9 mouse cellular contexts compared by ENCODE assay signal in the genomic region with DNA sequence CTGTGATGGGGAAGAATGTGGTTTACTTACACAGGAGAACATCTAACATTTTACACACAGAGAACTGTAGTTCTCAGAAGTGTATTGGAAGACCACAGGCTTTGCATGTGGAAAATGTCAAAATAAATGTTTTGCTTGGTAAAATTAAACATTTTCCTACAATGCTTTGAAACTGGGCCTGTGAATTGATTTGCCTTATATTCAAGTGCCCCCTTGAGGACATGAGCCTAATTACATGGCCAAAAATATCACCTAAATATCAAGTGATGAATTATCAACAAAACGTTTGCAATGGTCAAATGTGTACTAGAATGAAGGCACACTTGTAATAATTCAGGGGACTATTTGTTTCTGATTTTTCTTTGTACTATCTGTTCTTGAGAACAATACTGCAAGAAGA.
DNase-seq lines count a peak whose midpoint lies in the region; ATAC-seq and TF ChIP-seq lines count a peak whose summit lies in the region.
"Had no signal": no experiment of that assay in that cellular context is flagged by ENCODE, and none has a peak within 500 bp of the region (broad histone marks: within the 10 kb centered on the region; RNA-seq: fewer than 3 reads in every experiment).

No protein-coding gene starts in this region.

- no peak overlapping the region for H3K27ac ChIP-seq in heart, adult 2 months
- H3K27ac ChIP-seq in heart, embryonic 11.5 days (ENCODE audit: low read depth, low read length) = no peak overlapping the region
- H3K27ac ChIP-seq in midbrain, embryonic 11.5 days (ENCODE audit: low read depth, low read length) = no peak overlapping the region
- H3K27ac ChIP-seq in midbrain, embryonic 10.5 days (replicated peaks) = no peak overlapping the region

- H3K79me2 ChIP-seq in heart, adult 2 months (replicated peaks; ENCODE audit: control insufficient read depth, insufficient read depth, low read length) = no peaks in the 10 kb centered on the region

- no peaks in the 10 kb centered on the region for H3K36me3 ChIP-seq in heart, adult 2 months (ENCODE audit: control insufficient read depth, insufficient read depth, low read length)
- no peaks in the 10 kb centered on the region for H3K36me3 ChIP-seq in heart, embryonic 11.5 days (ENCODE audit: control insufficient read depth, insufficient read depth, low read length)
- H3K36me3 ChIP-seq in midbrain, embryonic 11.5 days (ENCODE audit: control insufficient read depth, insufficient read depth, low read length) = no peaks in the 10 kb centered on the region
- H3K36me3 ChIP-seq in midbrain, embryonic 10.5 days = no peaks in the 10 kb centered on the region

- DNase-seq in heart, adult 2 months = no peak
- DNase-seq in midbrain, embryonic 11.5 days (ENCODE audit: low spot score, missing footprints) = peak; percentile 87
- DNase-seq in midbrain, embryonic 10.5 days (ENCODE audit: low spot score) = no peak
- peak; percentile 44 for DNase-seq in embryo, embryonic 10.5 days (ENCODE audit: low spot score)
- peak; percentile 14 for DNase-seq in retina, postnatal 1 day
- DNase-seq in urinary bladder, postnatal 36 days (ENCODE audit: low spot score in 2 of 2) = no peak
- DNase-seq: liver had no signal

- H3K4me1 ChIP-seq in heart, adult 2 months (ENCODE audit: control insufficient read depth, insufficient read depth, low read length) = no peaks in the 10 kb centered on the region
- H3K4me1 ChIP-seq in heart, embryonic 11.5 days (ENCODE audit: control insufficient read depth, insufficient read depth, low read length) = no peaks in the 10 kb centered on the region
- no peaks in the 10 kb centered on the region for H3K4me1 ChIP-seq in midbrain, embryonic 11.5 days (ENCODE audit: control insufficient read depth, insufficient read depth, low read length)
- H3K4me1 ChIP-seq in midbrain, embryonic 10.5 days = no peaks in the 10 kb centered on the region

- H3K4me3 ChIP-seq in heart, adult 2 months = no peak overlapping the region
- H3K4me3 ChIP-seq in heart, embryonic 11.5 days (ENCODE audit: low read depth, low read length) = no peak overlapping the region
- no peak overlapping the region for H3K4me3 ChIP-seq in midbrain, embryonic 11.5 days (ENCODE audit: low read depth, low read length)
- H3K4me3 ChIP-seq in midbrain, embryonic 10.5 days = no peak overlapping the region

- WGBS in heart, adult 2 months = 17% methylated on average over 1 of the region's 1 CpGs
- WGBS in heart, embryonic 11.5 days (ENCODE audit: insufficient replicate concordance) = 35% methylated on average over 1 of the region's 1 CpGs
- 50% methylated on average over 1 of the region's 1 CpGs for WGBS in midbrain, embryonic 11.5 days
- WGBS in midbrain, embryonic 10.5 days = 57% methylated on average over 1 of the region's 1 CpGs

- no peaks in the 10 kb centered on the region for H3K9me3 ChIP-seq in heart, embryonic 11.5 days (replicated peaks; ENCODE audit: control insufficient read depth, low read length)
- no peaks in the 10 kb centered on the region for H3K9me3 ChIP-seq in midbrain, embryonic 11.5 days (ENCODE audit: control insufficient read depth, low read length)
- H3K9me3 ChIP-seq in midbrain, embryonic 10.5 days (replicated peaks) = no peaks in the 10 kb centered on the region

- no peak for TF ChIP-seq EP300 in heart, adult 2 months (IDR thresholded peaks at IDR 0.05; ENCODE audit: insufficient read depth, low read depth, low read length)

- peak; percentile 53 for TF ChIP-seq CTCF in heart, adult 2 months (IDR thresholded peaks at IDR 0.05)

- no peak overlapping the region for H3K4me2 ChIP-seq in heart, embryonic 11.5 days
- H3K4me2 ChIP-seq in midbrain, embryonic 11.5 days = no peak overlapping the region

- intact Hi-C loops in heart, adult 2 months (cut with DNase I) = no loop called here

- no peak overlapping the region for H3K9ac ChIP-seq in heart, adult 2 months (ENCODE audit: low read depth, low read length)
- no peak overlapping the region for H3K9ac ChIP-seq in heart, embryonic 11.5 days (ENCODE audit: low read depth, low read length)
- no peak overlapping the region for H3K9ac ChIP-seq in midbrain, embryonic 11.5 days (ENCODE audit: low read length)

- no peak for ATAC-seq in heart, embryonic 11.5 days (replicated peaks; ENCODE audit: insufficient number of reproducible peaks, low FRiP score, low TSS enrichment)
- no peak for ATAC-seq in midbrain, embryonic 11.5 days (ENCODE audit: low FRiP score)
- ATAC-seq in erythroid progenitor cell, adult 5-6 weeks (replicated peaks; ENCODE audit: low FRiP score, poor library complexity, severe bottlenecking) = no peak

- no peak for TF ChIP-seq POLR2A in heart, adult 2 months (IDR thresholded peaks at IDR 0.05; ENCODE audit: insufficient read depth, low read depth, low read length)

- H3K27me3 ChIP-seq in heart, adult 2 months (ENCODE audit: control insufficient read depth, insufficient read depth, low read length) = no peaks in the 10 kb centered on the region
- H3K27me3 ChIP-seq in heart, embryonic 11.5 days (ENCODE audit: control insufficient read depth, insufficient read depth, low read length) = no peaks in the 10 kb centered on the region
- no peaks in the 10 kb centered on the region for H3K27me3 ChIP-seq in midbrain, embryonic 11.5 days (ENCODE audit: control insufficient read depth, insufficient read depth, low read length)
- no peaks in the 10 kb centered on the region for H3K27me3 ChIP-seq in midbrain, embryonic 10.5 days (ENCODE audit: low read depth, poor library complexity, severe bottlenecking)

Comparison
In these comparisons a context has a peak if more than half of its experiments do, and no peak if none do; other contexts are left out.
1. DNase-seq: peak in midbrain, embryonic 11.5 days (single experiment), embryo, embryonic 10.5 days (single experiment) and retina, postnatal 1 day (single experiment); none in heart, adult 2 months (0 of 2), midbrain, embryonic 10.5 days (single experiment) and urinary bladder, postnatal 36 days (0 of 2).